Mouse (Mus musculus) limb, embryonic 11.5 days (tissue): ENCODE measurements around the gene Olfr107. TPM values are rescaled to one million over a fixed set of nuclear protein-coding genes. Genes with fewer than 3 reads are reported as not detected.

ENCODE experiments used
- ATAC-seq: fragments of 200-750 bp; cut with Nextera tagmentation; 2 replicates; pipeline ENCODE4 v1.8.0; 2017; ENCODE audit warnings: low read depth; ENCODE audit not compliant: insufficient number of reproducible peaks, low FRiP score, low TSS enrichment
- DNase-seq: peaks from one replicate; pipeline ENCODE4 v3.0.0-alpha.2; 2015; ENCODE audit warnings: low spot score
- H3K27ac ChIP-seq: fragments of 300-500 bp; sonication (generic); replicated peaks from 2 replicates; pipeline ENCODE4 v1.5.1; 2014; ENCODE audit warnings: low read depth, mild to moderate bottlenecking, low read length
- H3K27me3 ChIP-seq: fragments of 300-500 bp; sonication (generic); 2 replicates; pipeline ENCODE4 v1.6.1; 2014; ENCODE audit warnings: mild to moderate bottlenecking, low read length, mixed read lengths; ENCODE audit not compliant: control insufficient read depth, insufficient read depth
- H3K36me3 ChIP-seq: fragments of 300-500 bp; sonication (generic); 2 replicates; pipeline ENCODE4 v1.6.1; 2014; ENCODE audit warnings: mild to moderate bottlenecking, low read length, moderate library complexity, mixed read lengths; ENCODE audit not compliant: control insufficient read depth, insufficient read depth
- H3K4me1 ChIP-seq: fragments of 300-500 bp; sonication (generic); 2 replicates; pipeline ENCODE4 v1.6.1; 2014; ENCODE audit warnings: low read length, mixed read lengths; ENCODE audit not compliant: control insufficient read depth, insufficient read depth
- H3K4me2 ChIP-seq: fragments of 300-500 bp; sonication (generic); 2 replicates; pipeline ENCODE4 v1.6.1; 2014; ENCODE audit warnings: low read depth, mild to moderate bottlenecking, moderate library complexity; ENCODE audit not compliant: severe bottlenecking
- H3K4me3 ChIP-seq: fragments of 300-500 bp; sonication (generic); 2 replicates; pipeline ENCODE4 v1.5.1; 2014; ENCODE audit warnings: low read depth, low read length
- H3K9ac ChIP-seq: fragments of 300-500 bp; sonication (generic); 2 replicates; pipeline ENCODE4 v1.6.1; 2014; ENCODE audit warnings: mild to moderate bottlenecking, low read length
- H3K9me3 ChIP-seq: fragments of 300-500 bp; sonication (generic); 2 replicates; pipeline ENCODE4 v1.6.1; 2016; ENCODE audit warnings: low read length; ENCODE audit not compliant: control insufficient read depth
- WGBS: fragments of 180-500 bp; shearing (Covaris S2); extraction: QIAGEN DNeasy Blood & Tissue Kit; methylation state at CpG from one replicate; pipeline ENCODE4 v1.1.7; 2014; 5-methylcytosine and 5-hydroxymethylcytosine counted together
- polyA plus RNA-seq: library from polyadenylated mRNA; unstranded; fragments of >200 nt; fragmentation: Nextera tagmentation; extraction: Ambion mirVana; gene quantifications from 2 replicates; pipeline ENCODE4 v1.2.1, GENCODE M21; 2014

Olfr107 gene
- polyA plus RNA-seq: not detected in 2 replicates

DNA sequence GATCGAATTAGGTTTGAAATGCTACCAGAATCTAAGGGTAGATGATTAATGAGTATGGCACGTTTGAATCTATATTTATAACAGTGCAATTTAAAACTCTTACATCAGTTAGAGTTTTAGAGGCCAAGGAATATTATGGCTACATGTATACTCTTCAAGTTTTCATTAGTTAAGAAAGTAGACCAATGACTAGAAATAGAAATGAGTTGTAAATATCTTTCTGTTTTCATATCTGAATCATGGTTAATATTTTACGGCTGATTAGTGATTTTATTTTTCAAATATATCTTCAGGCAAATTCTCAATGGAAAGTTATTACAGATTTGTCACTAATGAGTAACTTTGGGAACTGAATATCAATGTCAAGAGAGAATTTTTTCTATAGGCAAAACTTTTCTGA is at the start of gene Olfr107:
Gene Olfr107 (plus strand): TSS at position 301 of the 400 bp plus-strand sequence.
- WGBS: 83% methylated on average over 3 of the region's 3 CpGs
- H3K4me3 ChIP-seq: no peak within 1 kb of the TSS

GRCm38 (mm10) chr17:37359282-37359681 is 39.7 kb upstream of the Olfr107 start, which contains the start of gene Olfr104-ps:
Olfr104-ps (plus strand) TSS chr17:37359582.
- no peaks in the 10 kb centered on the region for H3K9me3 ChIP-seq
- H3K36me3 ChIP-seq: no peaks in the 10 kb centered on the region
- H3K27ac ChIP-seq: no peak within 1 kb of the TSS
- no peak for ATAC-seq
- H3K9ac ChIP-seq: no peak within 1 kb of the TSS
- H3K4me2 ChIP-seq: no peak within 1 kb of the TSS
- H3K4me1 ChIP-seq: no peaks in the 10 kb centered on the region
- DNase-seq: no peak
- H3K4me3 ChIP-seq: no peak within 1 kb of the TSS
- H3K27me3 ChIP-seq: no peaks in the 10 kb centered on the region

More for the DNA sequence above, at the start of gene Olfr107:
- H3K4me1 ChIP-seq: no peaks in the 10 kb centered on the region
- no peak within 1 kb of the TSS for H3K27ac ChIP-seq
- no peak within 1 kb of the TSS for H3K4me2 ChIP-seq
- no peaks in the 10 kb centered on the region for H3K9me3 ChIP-seq
- DNase-seq: no peak
- H3K9ac ChIP-seq: no peak within 1 kb of the TSS
- H3K36me3 ChIP-seq: no peaks in the 10 kb centered on the region
- no peaks in the 10 kb centered on the region for H3K27me3 ChIP-seq
- no peak for ATAC-seq

GRCm38 (mm10) chr17:37378733-37379132 is 20.3 kb upstream of the Olfr107 start, which contains the start of gene Olfr105-ps:
Olfr105-ps (plus strand) TSS chr17:37379033.
- Histone ChIP-seq H3K4me2 (no peak within 1 kb of the TSS), H3K36me3 (no peaks in the 10 kb centered on the region), H3K4me3 (no peak within 1 kb of the TSS), H3K4me1 (no peaks in the 10 kb centered on the region), H3K27me3 (no peaks in the 10 kb centered on the region), H3K27ac (no peak within 1 kb of the TSS), H3K9me3 (no peaks in the 10 kb centered on the region), H3K9ac (no peak within 1 kb of the TSS)
- ATAC-seq (no peak), DNase-seq (no peak)

- ATAC-seq: no peak
- no peaks in the 10 kb centered on the region for H3K36me3 ChIP-seq
- H3K27me3 ChIP-seq: no peaks in the 10 kb centered on the region
- no peak within 1 kb of the TSS for H3K9ac ChIP-seq
- H3K4me3 ChIP-seq: no peak within 1 kb of the TSS
- H3K9me3 ChIP-seq: no peaks in the 10 kb centered on the region
- H3K4me2 ChIP-seq: no peak within 1 kb of the TSS
- no peaks in the 10 kb centered on the region for H3K4me1 ChIP-seq
- no peak within 1 kb of the TSS for H3K27ac ChIP-seq
- 79% methylated on average over 1 of the region's 1 CpGs for WGBS
- DNase-seq: no peak
These were observed 8.9 kb upstream of the Olfr107 start, which contains the start of gene Olfr106-ps for GRCm38 (mm10) chr17:37390093-37390492. Olfr106-ps (plus strand) TSS chr17:37390393.

DNA sequence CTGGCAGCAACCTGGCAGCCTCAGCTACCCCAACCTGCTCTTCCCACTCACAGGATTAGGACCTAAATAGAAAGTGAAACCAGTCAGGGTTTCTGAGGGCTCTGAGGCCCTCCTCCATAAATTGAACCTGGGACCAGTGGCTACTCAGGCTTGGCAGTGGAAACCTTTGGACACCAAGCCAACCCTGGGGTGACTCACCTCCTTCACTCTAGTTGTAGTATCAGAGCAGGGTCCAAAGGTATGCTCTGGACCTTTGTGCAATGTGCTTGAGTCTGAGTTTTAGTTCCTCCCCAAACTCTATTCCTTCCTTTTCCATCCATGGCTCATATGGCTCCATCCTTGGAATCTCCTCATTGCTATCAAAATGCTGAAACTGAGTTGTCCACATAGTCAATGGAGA is 14.4 kb downstream of the Olfr107 start:
- H3K27me3 ChIP-seq: no peaks in the 10 kb centered on the region
- H3K4me3 ChIP-seq: no peak overlapping the region
- H3K4me2 ChIP-seq: no peak overlapping the region
- no peak overlapping the region for H3K27ac ChIP-seq
- no peaks in the 10 kb centered on the region for H3K9me3 ChIP-seq
- ATAC-seq (no peak), DNase-seq (no peak)
- no peaks in the 10 kb centered on the region for H3K4me1 ChIP-seq
- H3K36me3 ChIP-seq: no peaks in the 10 kb centered on the region
- H3K9ac ChIP-seq: no peak overlapping the region

- H3K4me1 ChIP-seq: no peaks in the 10 kb centered on the region
- WGBS: 89% methylated on average over 1 of the region's 1 CpGs
- no peak within 1 kb of the TSS for H3K9ac ChIP-seq
- no peaks in the 10 kb centered on the region for H3K27me3 ChIP-seq
- H3K4me2 ChIP-seq: no peak within 1 kb of the TSS
- DNase-seq (no peak), ATAC-seq (no peak)
- no peak within 1 kb of the TSS for H3K27ac ChIP-seq
- H3K36me3 ChIP-seq: no peaks in the 10 kb centered on the region
- no peaks in the 10 kb centered on the region; the same call in 1 of the 2 replicates for H3K9me3 ChIP-seq
- H3K4me3 ChIP-seq: no peak within 1 kb of the TSS
These were observed 46.2 kb downstream of the Olfr107 start, which contains the start of gene Olfr108 for GRCm38 (mm10) chr17:37445180-37445579. Olfr108 (plus strand) TSS chr17:37445480.

Other genes with a start within 250 kb of the Olfr107 start
- not detected in 2 replicates for gene Olfr93, start 237.7 kb upstream of the Olfr107 start, polyA plus RNA-seq
- not detected in 2 replicates for gene Ubd, start 205.3 kb upstream of the Olfr107 start, polyA plus RNA-seq
- gene Olfr94, start 198.2 kb upstream of the Olfr107 start, polyA plus RNA-seq: not detected in 2 replicates
- not detected in 2 replicates for gene Olfr95, start 186.1 kb upstream of the Olfr107 start, polyA plus RNA-seq
- gene Olfr96, start 179.1 kb upstream of the Olfr107 start, polyA plus RNA-seq: not detected in 2 replicates
- not detected in 2 replicates for gene Olfr97, start 161.9 kb upstream of the Olfr107 start, polyA plus RNA-seq
- gene Olfr98, start 135.5 kb upstream of the Olfr107 start, polyA plus RNA-seq: not detected in 2 replicates
- 0.95 and 1.3 TPM in 2 replicates for gene H2-M3, start 129.0 kb upstream of the Olfr107 start, polyA plus RNA-seq
- not detected in 2 replicates for gene Olfr99, start 115.8 kb upstream of the Olfr107 start, polyA plus RNA-seq
- not detected in 2 replicates for gene Olfr101, start 94.9 kb upstream of the Olfr107 start, polyA plus RNA-seq
- not detected in 2 replicates for gene Olfr102, start 82.2 kb upstream of the Olfr107 start, polyA plus RNA-seq
- gene Olfr103, start 59.5 kb upstream of the Olfr107 start, polyA plus RNA-seq: not detected in 2 replicates
- gene Olfr104-ps, start 39.6 kb upstream of the Olfr107 start, polyA plus RNA-seq: not detected in 2 replicates
- gene Olfr105-ps, start 20.2 kb upstream of the Olfr107 start, polyA plus RNA-seq: not detected in 2 replicates
- gene Olfr106-ps, start 8.8 kb upstream of the Olfr107 start, polyA plus RNA-seq: not detected in 2 replicates
- gene Olfr108, start 46.3 kb downstream of the Olfr107 start, polyA plus RNA-seq: not detected in 2 replicates
- not detected in 2 replicates for gene Olfr109, start 59.7 kb downstream of the Olfr107 start, polyA plus RNA-seq
- not detected in 2 replicates for gene H2-M2, start 84.3 kb downstream of the Olfr107 start, polyA plus RNA-seq
- not detected in 2 replicates for gene Olfr110, start 93.2 kb downstream of the Olfr107 start, polyA plus RNA-seq
- gene Olfr111, start 108.8 kb downstream of the Olfr107 start, polyA plus RNA-seq: not detected in 2 replicates
- not detected in 2 replicates for gene Olfr112, start 170.2 kb downstream of the Olfr107 start, polyA plus RNA-seq
- gene Olfr113, start 178.4 kb downstream of the Olfr107 start, polyA plus RNA-seq: not detected in 2 replicates
- not detected in 2 replicates for gene Olfr114, start 193.5 kb downstream of the Olfr107 start, polyA plus RNA-seq
- gene Olfr115, start 227.9 kb downstream of the Olfr107 start, polyA plus RNA-seq: not detected in 2 replicates
- gene Olfr116, start 228.0 kb downstream of the Olfr107 start, polyA plus RNA-seq: not detected in 2 replicates